Mouse (Mus musculus) heart, embryonic 15.5 days (tissue): ENCODE measurements around the gene Etl4. TPM values are rescaled to one million over a fixed set of nuclear protein-coding genes. Genes with fewer than 3 reads are reported as not detected.
A peak's percentile ranks its signal among the peaks of the same experiment; 100 is the strongest.

Experiments used
- ATAC-seq: fragments of 200-750 bp; cut with Nextera tagmentation; replicated peaks from 2 replicates; pipeline ENCODE4 v1.8.0; 2017; ENCODE audit warnings: low read depth, moderate TSS enrichment; ENCODE audit not compliant: insufficient number of reproducible peaks, insufficient read depth, low FRiP score
- H3K27ac ChIP-seq: fragments of 300-500 bp; sonication (generic); 2 replicates; pipeline ENCODE4 v1.5.1; 2015; ENCODE audit warnings: mild to moderate bottlenecking, inconsistent platforms
- H3K27me3 ChIP-seq: fragments of 300-500 bp; sonication (generic); 2 replicates; pipeline ENCODE4 v1.6.1; 2015; ENCODE audit warnings: inconsistent platforms
- H3K36me3 ChIP-seq: fragments of 300-500 bp; sonication (generic); 2 replicates; pipeline ENCODE4 v1.6.1; 2015; ENCODE audit warnings: mild to moderate bottlenecking, inconsistent platforms
- H3K4me1 ChIP-seq: fragments of 300-500 bp; sonication (generic); replicated peaks from 2 replicates; pipeline ENCODE4 v1.6.1; 2015; ENCODE audit warnings: inconsistent platforms
- H3K4me2 ChIP-seq: fragments of 300-500 bp; sonication (generic); 2 replicates; pipeline ENCODE4 v1.6.1; 2015; ENCODE audit warnings: inconsistent platforms, mild to moderate bottlenecking, moderate library complexity
- H3K4me3 ChIP-seq: fragments of 300-500 bp; sonication (generic); 2 replicates; pipeline ENCODE4 v1.5.1; 2015; ENCODE audit warnings: mild to moderate bottlenecking, inconsistent platforms
- H3K9ac ChIP-seq: fragments of 300-500 bp; sonication (generic); 2 replicates; pipeline ENCODE4 v1.6.1; 2015; ENCODE audit warnings: mild to moderate bottlenecking, inconsistent platforms
- H3K9me3 ChIP-seq: fragments of 300-500 bp; sonication (generic); replicated peaks from 2 replicates; pipeline ENCODE4 v1.6.1; 2016; ENCODE audit warnings: inconsistent platforms
- WGBS: fragments of 180-500 bp; shearing (Covaris S2); methylation state at CpG from one replicate; pipeline ENCODE4 v1.1.7; 2015; ENCODE audit warnings: mixed read lengths; 5-methylcytosine and 5-hydroxymethylcytosine counted together
- polyA plus RNA-seq: library from polyadenylated mRNA; unstranded; fragments of >200 nt; fragmentation: Nextera tagmentation; extraction: Ambion mirVana; gene quantifications from 2 replicates; pipeline ENCODE4 v1.2.1, GENCODE M21; 2015

The Etl4 gene
- polyA plus RNA-seq, 1 experiment from 2014 or later = 8.1 TPM

DNA sequence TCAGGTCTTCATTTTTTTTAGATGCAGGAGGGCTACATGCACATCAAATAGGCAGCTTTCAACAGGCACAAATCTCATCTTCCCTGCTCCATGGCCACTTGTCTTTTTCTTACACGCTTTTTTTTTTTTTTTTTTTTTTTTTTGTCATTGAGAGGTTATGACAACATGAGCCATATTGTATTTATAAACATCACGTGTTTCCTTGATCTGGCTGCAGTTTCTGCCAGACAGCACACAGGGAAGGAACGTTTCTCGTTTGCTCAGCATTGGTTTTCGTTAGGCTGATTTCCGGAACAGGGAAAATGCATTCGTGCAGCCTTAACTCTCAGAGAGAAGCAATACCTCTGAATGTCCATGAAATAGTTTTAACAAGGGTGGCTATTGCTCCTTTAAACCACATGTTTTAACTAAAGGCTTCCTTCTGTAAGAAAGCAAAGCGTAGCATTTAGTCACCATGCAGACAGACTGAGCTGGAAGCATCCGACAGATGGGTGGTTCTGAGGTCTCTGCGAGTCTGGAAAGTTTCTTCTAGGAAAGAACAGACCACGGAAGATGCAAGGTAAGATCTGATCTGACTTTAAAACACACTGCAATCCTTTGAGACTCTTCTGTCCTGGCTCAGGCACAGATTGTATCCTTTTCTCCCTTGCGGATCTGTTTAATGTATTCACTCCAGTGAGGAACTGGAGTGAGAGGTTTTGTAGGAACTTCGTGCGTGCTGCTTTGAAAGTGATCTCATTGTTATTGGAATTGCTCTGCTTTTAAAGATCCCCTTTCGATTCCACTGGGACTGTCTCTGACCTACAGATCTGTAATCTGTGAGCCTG is 812.8 kb downstream of the Etl4 start:
- Histone ChIP-seq H3K9ac (0 out of 2 replicates have a peak overlapping the region, but pooled peaks have one; percentile 14), H3K4me2 (peak overlapping the region; percentile 53), H3K4me3 (peak overlapping the region; percentile 32), H3K4me1 (peaks cover 21% of the 10 kb centered on the region), H3K36me3 (no peaks in the 10 kb centered on the region), H3K9me3 (no peaks in the 10 kb centered on the region), H3K27me3 (no peaks in the 10 kb centered on the region), H3K27ac (peak overlapping the region; percentile 76)
- 25% methylated on average over 15 of the region's 15 CpGs for WGBS
- 0 out of 2 replicates have a peak, but pooled peaks have one; percentile 35 for ATAC-seq

DNA sequence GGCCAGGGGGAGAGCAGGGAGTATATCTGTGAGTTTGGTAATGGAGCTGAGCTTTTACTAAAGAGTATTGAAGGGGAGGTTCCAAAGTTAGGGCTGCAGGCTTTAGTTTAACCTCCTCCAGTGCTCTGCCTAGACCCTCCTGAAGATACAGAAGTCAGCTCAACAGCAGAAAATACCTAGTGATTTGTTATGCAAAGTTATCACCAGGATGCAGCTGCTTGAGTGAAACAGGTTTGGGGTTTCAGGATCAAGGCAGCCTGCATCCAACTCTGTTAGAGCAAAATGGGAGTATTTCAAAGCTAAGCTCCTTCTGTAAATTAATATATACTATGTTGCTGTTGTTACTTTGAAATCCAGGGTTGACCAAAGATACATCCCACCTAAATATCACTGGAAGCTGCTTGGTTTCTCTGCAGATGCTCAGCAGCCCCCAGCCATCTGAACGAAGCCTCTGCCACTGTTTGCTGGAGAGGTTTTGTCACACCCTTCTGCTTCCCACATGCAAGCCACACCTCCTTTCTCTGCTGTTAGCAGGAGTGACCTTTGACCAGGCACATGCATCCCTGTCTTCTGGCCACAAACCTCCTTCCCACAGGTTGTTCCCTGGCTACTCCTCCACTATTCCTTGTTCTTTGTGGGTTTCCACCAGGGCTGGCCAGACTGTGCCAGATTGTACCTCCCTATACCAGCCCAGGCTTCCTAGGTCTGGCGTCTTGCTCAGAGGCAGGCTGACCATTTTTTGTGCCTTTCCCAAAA is 814.6 kb downstream of the Etl4 start:
- Histone ChIP-seq H3K9ac (no peak overlapping the region), H3K36me3 (no peaks in the 10 kb centered on the region), H3K4me2 (no peak overlapping the region), H3K9me3 (no peaks in the 10 kb centered on the region), H3K27me3 (no peaks in the 10 kb centered on the region), H3K27ac (no peak overlapping the region), H3K4me1 (peaks cover 17% of the 10 kb centered on the region), H3K4me3 (no peak overlapping the region)
- no peak for ATAC-seq
- 37% methylated on average over 2 of the region's 2 CpGs for WGBS

DNA sequence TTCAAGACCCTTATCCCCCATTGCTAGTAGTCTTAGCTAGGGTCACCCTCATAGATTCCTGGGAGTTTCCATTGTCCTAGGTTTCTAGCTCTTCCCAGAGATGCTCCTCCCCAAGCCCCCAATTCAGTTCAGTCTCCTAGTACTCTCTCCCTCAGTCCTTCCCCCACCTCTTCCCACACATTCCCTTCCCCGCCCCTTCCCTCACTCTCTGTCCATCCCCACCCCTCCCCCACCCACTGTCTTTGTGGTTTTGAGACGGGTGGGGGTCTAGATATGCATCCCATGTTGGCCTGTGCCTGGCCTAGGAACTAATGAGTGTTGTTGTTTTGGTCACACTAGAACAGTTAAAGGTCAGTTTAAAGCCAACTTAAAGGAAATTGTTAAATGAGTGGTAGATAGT is 817.4 kb downstream of the Etl4 start:
- no peak overlapping the region for H3K27ac ChIP-seq
- H3K36me3 ChIP-seq = no peaks in the 10 kb centered on the region
- no peaks in the 10 kb centered on the region for H3K27me3 ChIP-seq
- no peak overlapping the region for H3K4me2 ChIP-seq
- H3K9me3 ChIP-seq = no peaks in the 10 kb centered on the region
- WGBS = 71% methylated on average over 2 of the region's 2 CpGs
- H3K9ac ChIP-seq = no peak overlapping the region
- H3K4me3 ChIP-seq = no peak overlapping the region
- peaks cover 10% of the 10 kb centered on the region for H3K4me1 ChIP-seq
- no peak for ATAC-seq

DNA sequence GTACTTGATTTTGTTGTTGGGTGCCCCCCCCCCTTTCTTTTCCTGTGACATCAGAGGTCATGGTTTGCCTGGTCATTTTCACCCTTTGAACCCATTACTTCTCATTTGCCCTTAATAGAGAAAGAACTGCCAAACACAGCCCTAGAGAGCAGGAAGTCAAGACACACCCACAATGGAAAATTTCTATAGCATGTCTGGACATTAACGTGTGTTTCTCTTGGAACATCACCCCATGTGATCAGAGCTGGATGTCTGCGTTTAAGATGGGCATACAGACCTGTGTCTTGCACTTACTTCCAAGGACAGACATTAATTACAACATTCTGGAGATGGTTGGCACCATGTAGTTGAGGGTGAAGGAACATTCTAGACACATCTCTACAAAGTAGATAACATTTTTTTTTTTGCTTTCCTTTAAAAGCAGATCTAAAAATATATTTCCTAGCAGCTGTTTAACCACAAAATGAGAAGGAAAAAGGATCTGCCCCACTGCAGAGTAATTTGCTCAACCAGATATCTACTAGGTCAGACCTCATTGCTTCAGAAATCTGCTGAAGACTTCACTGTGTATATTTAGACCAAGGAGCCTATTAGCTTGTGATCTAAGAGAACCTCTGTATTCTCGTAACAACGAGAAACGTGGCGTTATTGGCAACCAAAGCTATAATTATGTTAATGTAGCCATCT is 818.3 kb downstream of the Etl4 start:
- no peak for ATAC-seq
- 76% methylated on average over 6 of the region's 6 CpGs for WGBS
- H3K9ac ChIP-seq = no peak overlapping the region

DNA sequence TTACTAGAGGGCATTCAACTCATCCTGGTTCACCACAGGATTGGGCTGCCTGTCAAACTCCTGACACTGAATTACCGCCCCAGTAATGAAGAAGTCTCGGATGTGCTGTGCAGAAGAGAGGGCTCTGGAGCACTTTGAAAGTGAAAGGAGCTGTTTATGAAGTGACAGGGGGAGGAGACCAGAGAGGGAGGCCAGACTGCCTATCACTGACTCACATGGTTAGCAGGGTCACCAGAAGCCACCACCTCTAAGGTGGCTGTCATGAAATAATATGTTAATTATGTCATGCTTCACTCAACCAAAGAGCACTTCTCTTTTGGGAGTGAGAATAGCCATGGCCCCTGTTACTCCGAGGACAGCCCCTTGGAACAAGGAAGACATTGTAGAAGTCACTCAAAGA is 825.9 kb downstream of the Etl4 start:
- no peak overlapping the region for H3K27ac ChIP-seq
- no peaks in the 10 kb centered on the region for H3K36me3 ChIP-seq
- H3K9ac ChIP-seq = no peak overlapping the region
- H3K4me3 ChIP-seq = no peak overlapping the region
- WGBS = 51% methylated on average over 3 of the region's 3 CpGs
- no peak for ATAC-seq
- H3K4me1 ChIP-seq = peaks cover 14% of the 10 kb centered on the region; the same call in 1 of the 2 replicates
- H3K9me3 ChIP-seq = no peaks in the 10 kb centered on the region
- H3K27me3 ChIP-seq = no peaks in the 10 kb centered on the region
- no peak overlapping the region for H3K4me2 ChIP-seq

More for the DNA sequence above, 818.3 kb downstream of the Etl4 start:
- Histone ChIP-seq H3K27ac (no peak overlapping the region), H3K9me3 (no peaks in the 10 kb centered on the region), H3K4me3 (no peak overlapping the region), H3K36me3 (no peaks in the 10 kb centered on the region), H3K27me3 (no peaks in the 10 kb centered on the region), H3K4me1 (0 out of 2 replicates have a peak, but pooled peaks cover 7% of the 10 kb centered on the region), H3K4me2 (no peak overlapping the region)

DNA sequence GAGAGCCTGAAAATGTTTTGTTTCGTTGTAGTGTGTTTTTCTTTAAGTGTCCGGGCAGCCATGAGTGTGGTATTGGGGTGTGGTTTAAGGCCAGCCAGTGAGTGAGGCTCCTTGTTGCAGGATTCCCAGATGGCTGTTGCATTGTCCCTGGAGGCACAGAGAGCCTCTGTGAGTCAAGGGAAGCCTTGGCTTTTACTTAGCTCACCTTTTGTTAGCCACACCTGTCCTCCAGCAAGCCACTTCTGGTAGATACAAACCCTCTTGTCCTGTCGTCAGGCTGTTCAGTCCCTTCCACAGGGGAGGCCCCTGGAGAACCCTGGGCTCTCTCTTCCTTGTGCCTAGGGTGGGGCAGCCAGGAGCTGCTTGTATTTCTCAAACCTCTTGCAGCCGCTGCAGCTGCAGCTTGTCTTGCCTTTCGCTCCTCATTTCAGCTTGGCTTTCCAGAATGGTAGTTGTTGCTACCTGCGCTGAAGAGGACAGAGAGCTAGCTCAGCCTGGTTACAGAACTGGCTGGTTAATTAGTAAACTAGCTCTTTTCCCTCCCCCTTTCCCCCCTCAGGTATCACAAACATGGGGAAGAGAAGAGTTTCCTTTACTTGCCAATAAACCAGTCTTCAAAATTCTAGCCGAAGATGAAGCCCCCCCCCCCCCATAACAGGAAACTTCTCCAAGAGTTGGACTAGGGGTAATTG is 826.9 kb downstream of the Etl4 start:
- Histone ChIP-seq H3K9ac (no peak overlapping the region), H3K4me3 (no peak overlapping the region), H3K4me2 (no peak overlapping the region), H3K9me3 (no peaks in the 10 kb centered on the region), H3K4me1 (peaks cover 16% of the 10 kb centered on the region; the same call in 1 of the 2 replicates), H3K27me3 (no peaks in the 10 kb centered on the region), H3K27ac (no peak overlapping the region), H3K36me3 (no peaks in the 10 kb centered on the region)
- no peak for ATAC-seq
- WGBS = 70% methylated on average over 7 of the region's 7 CpGs

DNA sequence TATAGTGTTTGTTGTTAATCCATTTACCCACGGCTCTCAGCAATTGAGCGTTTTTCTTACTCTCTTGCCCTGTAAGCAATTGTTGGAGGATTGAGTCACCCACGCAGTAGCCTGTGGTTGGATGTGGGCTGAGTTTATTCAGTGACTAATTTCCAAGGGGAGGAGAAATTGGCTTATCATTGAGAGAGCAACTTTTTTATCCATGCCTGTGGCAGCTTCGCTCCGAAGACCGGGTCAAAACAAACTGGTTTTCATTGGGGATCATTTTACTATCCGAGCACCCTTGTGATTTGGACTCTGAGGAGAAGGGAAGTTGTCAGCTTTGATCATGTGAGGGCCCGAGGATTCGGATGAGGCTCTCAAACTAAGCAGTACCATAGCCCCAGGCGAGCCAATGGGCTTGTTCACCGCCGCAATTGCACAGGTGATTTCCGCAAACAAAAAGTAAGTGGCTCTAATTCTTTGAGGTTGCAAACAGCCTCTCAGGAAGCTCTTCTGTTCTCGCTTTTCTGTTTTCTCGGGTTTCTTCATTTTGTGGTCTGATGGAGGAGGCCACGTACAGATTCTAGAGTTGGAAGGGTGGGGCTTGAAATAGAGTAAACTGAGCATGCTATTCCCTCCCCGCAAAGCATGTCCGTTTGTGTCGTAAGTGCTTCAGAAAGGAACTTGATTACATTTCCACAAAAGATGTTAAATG is 827.7 kb downstream of the Etl4 start:
- no peak for ATAC-seq
- 64% methylated on average over 19 of the region's 19 CpGs for WGBS
- Histone ChIP-seq H3K4me3 (0 out of 2 replicates have a peak overlapping the region, but pooled peaks have one; percentile 2), H3K9ac (no peak overlapping the region), H3K9me3 (no peaks in the 10 kb centered on the region), H3K4me2 (peak overlapping the region; percentile 19; the same call in 1 of the 2 replicates), H3K4me1 (peaks cover 16% of the 10 kb centered on the region; the same call in 1 of the 2 replicates), H3K36me3 (no peaks in the 10 kb centered on the region), H3K27ac (no peak overlapping the region), H3K27me3 (no peaks in the 10 kb centered on the region)

DNA sequence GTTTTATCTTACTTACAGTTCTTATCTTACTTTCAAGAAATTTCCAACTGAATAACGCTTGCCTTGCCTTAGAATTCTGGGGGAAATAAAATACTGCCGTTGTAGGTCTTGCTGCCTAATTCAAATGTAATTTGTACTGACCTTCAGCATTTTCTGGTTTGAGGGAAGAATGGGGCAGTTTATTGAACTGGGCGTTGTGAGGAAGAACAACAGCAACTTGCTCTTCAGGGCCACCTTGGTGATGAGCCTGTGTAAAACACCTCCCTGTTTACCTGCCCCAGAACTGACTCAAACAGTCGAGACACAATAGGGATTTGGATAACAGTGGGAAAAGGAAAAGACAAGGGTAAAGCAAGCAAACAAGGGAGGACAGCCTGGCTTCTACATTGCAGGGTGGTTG is 828.3 kb downstream of the Etl4 start:
- Histone ChIP-seq H3K27me3 (no peaks in the 10 kb centered on the region), H3K36me3 (no peaks in the 10 kb centered on the region), H3K4me3 (no peak overlapping the region), H3K9ac (no peak overlapping the region), H3K9me3 (no peaks in the 10 kb centered on the region), H3K4me1 (peaks cover 16% of the 10 kb centered on the region; the same call in 1 of the 2 replicates), H3K4me2 (no peak overlapping the region; the same call in 1 of the 2 replicates), H3K27ac (no peak overlapping the region)
- WGBS = 48% methylated on average over 4 of the region's 4 CpGs
- no peak for ATAC-seq

DNA sequence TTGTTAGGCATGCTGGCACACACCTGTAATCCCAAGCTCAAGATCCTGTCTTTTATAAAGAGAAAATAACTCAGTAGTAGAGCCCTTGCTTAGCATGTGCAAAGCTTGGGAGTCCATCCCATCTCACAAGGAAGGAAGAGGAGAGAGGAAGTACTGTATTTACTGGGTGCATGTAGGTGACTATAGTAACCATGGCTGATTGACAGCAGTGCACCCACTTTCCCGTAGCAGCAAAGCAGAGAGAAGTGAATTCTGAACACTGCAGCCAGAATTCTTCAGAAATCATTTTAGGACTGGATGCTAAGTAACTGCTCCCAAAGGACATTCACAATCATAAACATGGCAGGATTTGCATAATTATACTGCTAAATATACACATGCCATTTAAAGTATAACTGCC is 838.1 kb downstream of the Etl4 start:
- no peaks in the 10 kb centered on the region for H3K36me3 ChIP-seq
- H3K27ac ChIP-seq = no peak overlapping the region
- H3K4me2 ChIP-seq = no peak overlapping the region
- H3K9ac ChIP-seq = no peak overlapping the region
- ATAC-seq = no peak
- no peak overlapping the region for H3K4me3 ChIP-seq
- no peaks in the 10 kb centered on the region for H3K4me1 ChIP-seq
- H3K27me3 ChIP-seq = no peaks in the 10 kb centered on the region
- WGBS = 66% methylated on average over 1 of the region's 1 CpGs
- no peaks in the 10 kb centered on the region for H3K9me3 ChIP-seq

DNA sequence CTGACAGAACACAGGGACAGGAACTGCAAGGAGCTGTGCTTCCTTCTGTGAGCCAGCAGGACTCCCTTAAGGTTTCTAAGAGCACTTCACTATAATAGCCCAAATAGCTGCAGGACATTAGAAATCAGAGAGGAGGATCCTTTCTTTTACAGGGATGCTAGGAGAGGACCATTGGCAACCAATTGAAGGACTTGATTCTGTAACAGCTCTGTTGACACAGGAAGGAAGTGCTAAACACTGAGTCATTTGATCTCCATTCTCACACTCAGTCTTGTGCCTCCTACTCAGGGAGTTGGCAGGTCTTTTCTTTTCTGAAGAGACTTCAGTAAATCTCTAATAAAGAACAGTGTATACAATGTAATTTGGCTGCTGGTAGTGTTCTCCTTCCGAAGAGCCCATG is 838.9 kb downstream of the Etl4 start:
- Histone ChIP-seq H3K27me3 (no peaks in the 10 kb centered on the region), H3K27ac (no peak overlapping the region), H3K9ac (no peak overlapping the region), H3K4me2 (no peak overlapping the region), H3K4me3 (no peak overlapping the region), H3K4me1 (no peaks in the 10 kb centered on the region), H3K36me3 (no peaks in the 10 kb centered on the region), H3K9me3 (no peaks in the 10 kb centered on the region)
- 79% methylated on average over 1 of the region's 1 CpGs for WGBS
- ATAC-seq = no peak
